Mouse (Mus musculus) cerebellum, adult 2 months (tissue): Measurements from ENCODE around the gene Pou3f1.

Experiments
- CTCF ChIP-seq: fragments of 200-500 bp; IDR thresholded peaks from 2 replicates; pipeline ENCODE4 v1.5.1; 2011; ENCODE audit warnings: low read depth, mild to moderate bottlenecking, control low read depth, low read length, moderate library complexity, borderline replicate concordance; ENCODE audit not compliant: insufficient read depth
- POLR2A ChIP-seq: fragments of 200-500 bp; IDR thresholded peaks from 2 replicates; pipeline ENCODE4 v1.6.1; 2011; ENCODE audit warnings: low read length, control low read depth, borderline replicate concordance; ENCODE audit not compliant: insufficient read depth

- TF ChIP-seq CTCF (no peak), POLR2A (no peak)
Measured at GRCm38 (mm10) chr4:124703881-124704796, 47.5 kb downstream of the Pou3f1 start.
